Mouse (Mus musculus) C2C12 (cell line): ENCODE results near the gene Tspan3. TPM values are rescaled to one million over a fixed set of nuclear protein-coding genes. Genes with fewer than 3 reads are reported as not detected.

Source experiments
- H3K27me3 ChIP-seq: one replicate; pipeline ENCODE4 v1.6.1; 2011; ENCODE audit not compliant: control insufficient read depth, insufficient read depth, insufficient read length
- H3K36me3 ChIP-seq: one replicate; pipeline ENCODE4 v1.6.1; 2011; ENCODE audit not compliant: control insufficient read depth, insufficient read depth
- H3K4me3 ChIP-seq: one replicate; pipeline ENCODE4 v1.5.1; 2011; ENCODE audit warnings: mild to moderate bottlenecking, control low read depth; ENCODE audit not compliant: poor library complexity, insufficient read depth, severe bottlenecking
- H3K79me2 ChIP-seq: one replicate; pipeline ENCODE4 v1.6.1; 2011; ENCODE audit not compliant: control insufficient read depth, insufficient read depth
- H3K79me3 ChIP-seq: one replicate; pipeline ENCODE4 v1.6.1; 2011; ENCODE audit warnings: low read depth, control low read depth
- H3ac ChIP-seq: one replicate; pipeline ENCODE3; 2011; ENCODE audit warnings: low read depth; ENCODE audit not compliant: control insufficient read depth, insufficient read length
- CEBPB ChIP-seq: IDR thresholded peaks from one replicate; pipeline ENCODE4 v1.6.1; 2011; ENCODE audit warnings: low read depth, mild to moderate bottlenecking, control low read depth, moderate library complexity
- CTCF ChIP-seq: IDR thresholded peaks from one replicate; pipeline ENCODE4 v1.5.1; 2011; ENCODE audit not compliant: control insufficient read depth, insufficient read depth, insufficient read length
- FOSL1 ChIP-seq: IDR thresholded peaks from one replicate; pipeline ENCODE4 v1.8.0; 2011; ENCODE audit warnings: mild to moderate bottlenecking, low read length; ENCODE audit not compliant: poor library complexity, insufficient read depth, severe bottlenecking
- MAX ChIP-seq: IDR thresholded peaks from one replicate; pipeline ENCODE4 v1.6.1; 2011; ENCODE audit warnings: mild to moderate bottlenecking, control low read depth
- MYOD1 ChIP-seq: IDR thresholded peaks from one replicate; pipeline ENCODE4 v1.6.1; 2011; ENCODE audit warnings: low read depth; ENCODE audit not compliant: control insufficient read depth, insufficient read length
- MYOG ChIP-seq: IDR thresholded peaks from one replicate; pipeline ENCODE4 v1.6.1; 2011; ENCODE audit not compliant: control insufficient read depth, insufficient read length; ENCODE audit errors: extremely low read depth
- USF1 ChIP-seq: IDR thresholded peaks from one replicate; pipeline ENCODE4 v1.6.1; 2011; ENCODE audit warnings: low read depth, mild to moderate bottlenecking, control low read depth, moderate library complexity
- polyA plus RNA-seq: library from polyadenylated mRNA; unstranded; fragments of >200 nt; fragmentation: generic; extraction: Trizol; gene quantifications from one replicate; pipeline ENCODE4 v1.2.1, GENCODE M21; 2012; ENCODE audit warnings: missing spikeins

Gene Tspan3
- polyA plus RNA-seq, 1 experiment: 60.6 TPM

DNA sequence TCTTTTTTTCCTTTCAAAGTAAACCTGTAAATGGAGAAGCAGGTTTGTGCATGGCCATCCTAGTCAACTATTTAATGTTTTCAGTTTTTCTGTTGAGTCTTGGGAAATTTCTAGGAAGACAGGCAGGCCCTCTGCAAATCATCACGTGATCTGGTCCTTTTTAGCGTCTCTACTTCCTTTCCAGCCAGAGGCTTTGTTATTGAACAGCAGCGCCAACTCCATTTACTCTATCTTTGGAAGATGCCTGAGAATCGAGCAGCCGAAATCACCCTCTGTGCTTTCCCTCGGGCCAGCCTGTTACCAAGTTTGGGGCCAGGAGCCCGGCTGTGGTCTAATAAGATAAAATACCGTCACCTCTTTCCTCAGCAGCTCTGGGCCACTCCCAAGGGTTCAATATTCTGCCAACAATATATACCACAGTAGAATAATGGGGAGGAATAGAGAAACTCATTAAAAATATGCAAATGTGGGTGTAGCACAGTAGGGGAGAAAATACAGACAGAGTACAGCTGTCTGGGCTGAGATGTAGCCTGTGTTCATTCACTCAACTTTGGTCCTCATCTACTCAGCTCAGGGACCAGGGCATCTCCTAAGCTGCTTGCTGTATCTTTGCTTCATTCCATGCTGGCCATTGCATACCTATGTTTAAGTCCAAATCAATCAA is 15.0 kb upstream of the Tspan3 start:
- Histone ChIP-seq H3K4me3 (no peak overlapping the region), H3ac (no peak overlapping the region), H3K79me3 (no peaks in the 10 kb centered on the region), H3K79me2 (no peaks in the 10 kb centered on the region), H3K36me3 (no peaks in the 10 kb centered on the region), H3K27me3 (no peaks in the 10 kb centered on the region)
- peak; percentile 48 for TF ChIP-seq USF1
- TF ChIP-seq CTCF: no peak

DNA sequence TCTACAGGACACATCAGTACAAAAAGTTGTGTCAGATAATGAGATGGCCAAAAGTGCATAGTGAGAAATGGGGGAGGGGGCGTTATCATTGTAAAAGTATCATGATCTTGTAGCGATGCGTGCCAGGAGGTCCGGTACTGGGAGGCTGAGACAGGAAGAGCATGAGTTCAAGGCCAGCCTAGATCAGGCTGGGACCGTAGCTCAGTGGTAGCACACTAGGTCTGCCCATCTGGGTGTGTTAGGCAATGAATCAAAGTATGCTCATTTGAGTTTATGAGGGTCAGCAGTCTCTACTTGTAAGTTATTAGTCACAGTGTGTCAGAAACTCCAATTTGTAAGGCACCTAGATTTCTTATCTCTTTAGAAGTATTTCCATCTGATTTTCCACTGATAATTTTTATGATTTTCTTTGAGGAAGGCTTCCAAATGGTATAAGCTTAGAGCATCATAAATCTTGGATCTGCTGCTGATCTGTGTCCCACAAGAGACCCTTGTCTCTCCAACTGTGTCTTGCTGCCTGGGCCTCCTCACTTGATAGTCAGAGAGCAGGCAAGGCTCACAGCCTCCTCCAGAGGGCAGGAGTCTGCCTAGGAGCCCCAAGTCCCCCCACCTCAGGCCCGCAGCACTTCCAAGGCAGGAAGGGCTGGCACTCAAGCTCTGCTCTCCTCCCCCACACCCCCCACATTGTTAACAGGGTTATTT is 14.3 kb upstream of the Tspan3 start:
- Histone ChIP-seq H3K79me2 (no peaks in the 10 kb centered on the region), H3K36me3 (no peaks in the 10 kb centered on the region), H3K4me3 (no peak overlapping the region), H3ac (no peak overlapping the region), H3K79me3 (no peaks in the 10 kb centered on the region), H3K27me3 (no peaks in the 10 kb centered on the region)
- TF ChIP-seq MYOD1 (no peak), FOSL1 (no peak), USF1 (no peak), CEBPB (no peak), CTCF (no peak), MAX (no peak), MYOG (no peak)

DNA sequence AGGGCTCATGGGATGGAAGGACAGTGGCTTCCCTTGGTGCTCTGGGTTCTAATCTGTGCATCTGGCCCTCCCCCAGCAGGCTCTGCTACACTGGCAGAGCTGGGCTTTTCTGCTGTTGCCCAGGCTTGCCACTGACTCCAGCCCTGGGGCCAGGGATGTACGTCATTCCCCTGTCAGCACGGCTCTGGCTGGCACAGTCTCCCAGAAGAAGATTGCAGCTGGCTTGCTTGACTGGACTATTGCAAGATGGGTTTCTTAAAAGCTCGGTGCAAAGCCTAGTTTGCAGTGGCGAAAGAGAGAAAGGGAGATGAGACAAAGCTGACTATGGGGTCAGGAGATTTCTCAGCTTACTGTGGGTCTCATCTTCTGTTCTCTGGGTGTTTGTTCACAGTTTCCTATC is 12.1 kb upstream of the Tspan3 start:
- TF ChIP-seq USF1 (no peak), CEBPB (no peak), MYOG (no peak), CTCF (no peak), MYOD1 (no peak), FOSL1 (no peak), MAX (no peak)
- Histone ChIP-seq H3K79me3 (no peaks in the 10 kb centered on the region), H3K27me3 (no peaks in the 10 kb centered on the region), H3K4me3 (no peak overlapping the region), H3K79me2 (no peaks in the 10 kb centered on the region), H3K36me3 (no peaks in the 10 kb centered on the region), H3ac (no peak overlapping the region)

DNA sequence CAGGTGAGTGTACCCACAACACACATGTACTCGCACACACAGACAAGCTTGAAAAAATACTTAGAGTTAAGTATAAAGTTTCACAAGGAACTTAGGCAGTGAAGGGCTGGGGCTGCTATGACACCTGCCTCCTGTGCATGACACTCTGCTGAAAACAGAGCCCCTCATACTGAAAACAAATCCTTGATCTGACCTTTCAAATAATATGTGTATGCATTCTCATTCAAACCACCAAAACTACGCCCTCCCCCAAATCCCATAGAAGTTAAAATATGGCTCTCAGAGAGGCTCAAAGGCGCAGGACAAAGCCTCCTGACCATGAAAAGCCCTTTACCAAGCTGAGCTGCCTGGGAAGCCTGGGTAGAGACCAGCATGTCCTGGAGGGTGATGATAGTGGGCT is 10.0 kb upstream of the Tspan3 start:
- no peak overlapping the region for H3K4me3 ChIP-seq
- H3K27me3 ChIP-seq: no peaks in the 10 kb centered on the region
- no peak overlapping the region for H3ac ChIP-seq
- no peaks in the 10 kb centered on the region for H3K79me2 ChIP-seq
- TF ChIP-seq CEBPB (no peak), MAX (no peak), MYOG (no peak), CTCF (no peak), FOSL1 (no peak), MYOD1 (no peak), USF1 (no peak)
- H3K79me3 ChIP-seq: no peaks in the 10 kb centered on the region
- no peaks in the 10 kb centered on the region for H3K36me3 ChIP-seq

DNA sequence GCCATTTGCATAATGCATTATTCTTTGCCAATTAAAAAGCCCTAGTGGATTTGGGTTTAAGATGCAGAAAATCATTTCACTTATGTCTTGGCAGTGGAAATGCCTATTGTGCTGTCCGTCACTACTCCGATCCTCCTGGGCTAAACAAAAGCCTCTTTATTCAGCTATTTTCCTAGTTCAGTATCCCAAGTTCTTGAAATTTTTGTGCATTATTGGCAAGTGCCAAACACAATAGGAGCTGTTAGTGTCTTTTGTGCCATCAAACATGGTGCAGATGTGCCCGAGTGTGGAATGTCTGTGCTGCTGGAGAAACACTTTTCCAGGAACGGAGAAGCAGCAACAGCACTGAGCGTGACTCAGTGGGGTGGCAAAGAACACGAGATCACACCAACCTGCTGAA is 2.4 kb upstream of the Tspan3 start:
- no peaks in the 10 kb centered on the region for H3K79me3 ChIP-seq
- TF ChIP-seq CEBPB: no peak
- TF ChIP-seq MYOD1: no peak
- TF ChIP-seq USF1: no peak
- TF ChIP-seq MAX: no peak
- TF ChIP-seq MYOG: no peak
- TF ChIP-seq FOSL1: no peak
- no peak for TF ChIP-seq CTCF
- peaks cover 5% of the 10 kb centered on the region for H3K27me3 ChIP-seq
- no peaks in the 10 kb centered on the region for H3K36me3 ChIP-seq
- no peak overlapping the region for H3ac ChIP-seq
- H3K79me2 ChIP-seq: no peaks in the 10 kb centered on the region
- H3K4me3 ChIP-seq: no peak overlapping the region

DNA sequence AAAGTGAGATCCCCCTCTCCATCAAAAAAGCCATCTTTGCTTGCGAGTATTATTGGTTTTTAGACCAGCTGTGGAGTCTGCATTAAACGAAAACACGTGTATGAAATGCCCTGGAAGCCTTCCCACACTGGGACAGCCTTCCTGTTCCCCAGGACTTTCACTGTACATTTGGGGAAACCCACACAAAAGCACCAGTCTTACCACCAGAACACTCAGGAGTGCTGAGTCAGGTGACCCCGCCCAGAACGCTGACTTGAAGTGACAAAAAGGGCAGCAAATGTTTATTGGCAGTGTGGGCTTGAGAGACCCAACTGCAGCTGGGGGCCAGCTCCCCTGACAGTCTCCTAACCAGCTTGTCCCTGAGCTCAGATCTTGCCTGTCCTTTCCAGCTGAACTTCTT is 884 bp upstream of the Tspan3 start:
- Histone ChIP-seq H3K4me3 (no peak overlapping the region), H3K36me3 (no peaks in the 10 kb centered on the region), H3K79me2 (no peaks in the 10 kb centered on the region), H3ac (no peak overlapping the region), H3K27me3 (peaks cover 5% of the 10 kb centered on the region), H3K79me3 (no peaks in the 10 kb centered on the region)
- no peak for TF ChIP-seq CEBPB
- TF ChIP-seq MYOG: no peak
- TF ChIP-seq CTCF: no peak
- no peak for TF ChIP-seq MAX
- no peak for TF ChIP-seq MYOD1
- no peak for TF ChIP-seq FOSL1
- no peak for TF ChIP-seq USF1
